Mouse (Mus musculus): ENCODE measurements around the gene Pcnp.

DNA sequence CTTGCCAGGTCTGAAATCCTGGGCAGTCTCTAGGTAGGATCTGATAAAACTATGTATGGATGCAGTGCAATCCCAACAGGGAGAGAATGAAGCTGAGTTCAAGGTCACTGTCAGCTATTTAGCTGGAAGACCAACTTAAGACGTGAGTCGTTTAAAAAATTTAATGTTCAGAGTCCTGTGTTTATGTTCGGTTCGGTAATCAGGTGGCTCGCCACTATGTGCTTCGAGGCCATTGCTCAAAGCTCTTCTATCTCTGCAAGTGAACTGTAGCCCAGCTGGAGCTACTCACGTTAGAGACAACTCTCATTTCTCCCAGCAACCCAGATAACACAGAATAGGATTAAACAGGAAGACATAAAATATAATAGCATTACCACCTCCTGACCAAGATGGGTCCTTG lies 15.5 kb downstream of the Pcnp start:
- TF ChIP-seq EP300 (IDR thresholded peaks at IDR 0.05; ENCODE audit: insufficient read depth, low read depth, low read length): no peak
- no peak for TF ChIP-seq POLR2A (IDR thresholded peaks at IDR 0.05; ENCODE audit: insufficient read depth, low read depth, low read length)
- no peak for TF ChIP-seq CTCF (IDR thresholded peaks at IDR 0.05)
